Mouse (Mus musculus): Measurements from ENCODE around the gene Ucp3.

- no peak for TF ChIP-seq POLR2A (IDR thresholded peaks at IDR 0.05; ENCODE audit: control insufficient read depth, low read depth, low read length)
- no peak for TF ChIP-seq CTCF (IDR thresholded peaks at IDR 0.05; ENCODE audit: control insufficient read depth, insufficient read depth, insufficient replicate concordance, low read depth, low read length)
These were observed 3.3 kb upstream of the Ucp3 start for GRCm38 (mm10) chr7:100469502-100469901.
